8 mouse cellular contexts compared by ENCODE assay signal in the genomic region with DNA sequence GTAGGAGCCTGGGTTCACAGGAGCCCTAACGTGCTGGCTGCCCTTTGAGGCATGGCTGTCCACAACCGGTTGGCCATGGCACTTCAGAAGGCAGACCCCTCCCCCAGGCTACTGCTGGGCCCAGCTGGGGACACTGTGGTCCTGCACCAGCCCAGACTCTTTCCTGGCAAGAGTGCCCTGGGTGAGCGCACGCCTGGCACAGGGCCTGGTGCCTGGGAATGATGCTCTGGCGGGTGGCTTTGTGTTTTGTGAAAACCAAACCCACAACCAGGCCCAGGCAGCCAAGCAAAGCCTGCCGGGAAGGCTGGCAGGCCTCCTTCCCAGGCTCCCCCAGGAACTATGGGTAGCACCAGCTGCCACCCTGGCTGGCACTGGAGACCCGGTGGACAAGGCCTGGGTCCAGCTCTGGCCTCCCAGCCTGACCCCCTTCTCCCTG.
DNase-seq lines count a peak whose midpoint lies in the region; ATAC-seq lines count a peak whose summit lies in the region.

No protein-coding gene starts in this region.

- peak overlapping the region; percentile 75 for H3K27ac ChIP-seq in forebrain, embryonic 12.5 days

- H3K36me3 ChIP-seq in forebrain, embryonic 12.5 days (replicated peaks), result no peaks in the 10 kb centered on the region

- no peak overlapping the region for H3K4me3 ChIP-seq in forebrain, embryonic 12.5 days (replicated peaks)

- intact Hi-C loops in heart, postnatal 14 days (cut with DNase I), result no loop called here

- no peaks in the 10 kb centered on the region for H3K9me3 ChIP-seq in forebrain, embryonic 12.5 days

- H3K9ac ChIP-seq in forebrain, embryonic 12.5 days, result no peak overlapping the region

- ATAC-seq in forebrain, embryonic 12.5 days (ENCODE audit: low FRiP score), result peak; percentile 63
- no peak for ATAC-seq in activated CD4-positive, CD25-positive, alpha-beta regulatory T cell, adult 4 months

- H3K4me2 ChIP-seq in forebrain, embryonic 12.5 days, result no peak overlapping the region

- DNase-seq in lung, postnatal 10 days, result peak; percentile 53
- DNase-seq in lung, postnatal 36 days, result no peak
- peak; percentile 50 to 66 for DNase-seq in heart, postnatal 14 days
- DNase-seq in left cerebral cortex, adult 9 months (ENCODE audit: low spot score in 2 of 2), result peak; percentile 73 to 91
- DNase-seq in right cerebral cortex, postnatal 14 days, result peak; percentile 68
- no peak for DNase-seq in spleen, postnatal 14 days (ENCODE audit: low spot score in 2 of 2)

- WGBS in forebrain, embryonic 12.5 days, result 55% methylated on average over 7 of the region's 7 CpGs

- H3K4me1 ChIP-seq in forebrain, embryonic 12.5 days, result peaks cover 26% of the 10 kb centered on the region

- no peaks in the 10 kb centered on the region for H3K27me3 ChIP-seq in forebrain, embryonic 12.5 days

Comparison
In these comparisons a context has a peak if more than half of its experiments do, and no peak if none do; other contexts are left out.
1. DNase-seq: peak in lung, postnatal 10 days (single experiment), heart, postnatal 14 days (2 of 2), left cerebral cortex, adult 9 months (2 of 2) and right cerebral cortex, postnatal 14 days (single experiment); none in lung, postnatal 36 days (single experiment) and spleen, postnatal 14 days (0 of 2).